Mouse (Mus musculus) myocyte (in vitro differentiated cells): ENCODE results near the gene Mios.

Experiments
- POLR2A ChIP-seq: IDR thresholded peaks from one replicate; pipeline ENCODE4 v1.6.1; 2011; ENCODE audit warnings: low read depth, mild to moderate bottlenecking, control low read depth, moderate library complexity; ENCODE audit not compliant: insufficient read length
- TCF3 ChIP-seq: IDR thresholded peaks from one replicate; pipeline ENCODE4 v1.6.1; 2011; ENCODE audit warnings: low read depth, control low read depth; ENCODE audit not compliant: insufficient read length

- TF ChIP-seq POLR2A (no peak), TCF3 (no peak)
Measured at GRCm38 (mm10) chr6:8271047-8271446, 62.0 kb downstream of the Mios start.
